Mouse (Mus musculus) ES-E14 (cell line): ENCODE measurements at regions not wholly inside any gene's neighbourhood (a gene's known extent, or its start where the extent isn't known, plus 50 kb on each side); places are given as distances from the start of the nearest gene placed in this dataset.

Source experiments
- CHD2 ChIP-seq: IDR thresholded peaks from 2 replicates; pipeline ENCODE4 v1.6.1; 2014; ENCODE audit warnings: mild to moderate bottlenecking, low read depth, low read length, inconsistent platforms
- HCFC1 ChIP-seq: IDR thresholded peaks from 2 replicates; pipeline ENCODE4 v1.6.1; 2012; ENCODE audit warnings: low read length, inconsistent platforms, borderline replicate concordance; ENCODE audit not compliant: insufficient read depth
- MAFK ChIP-seq: IDR thresholded peaks from 2 replicates; pipeline ENCODE4 v1.6.1; 2014; ENCODE audit warnings: mild to moderate bottlenecking, low read depth, low read length, inconsistent platforms; ENCODE audit not compliant: insufficient read depth
- ZC3H11A ChIP-seq: IDR thresholded peaks from 2 replicates; pipeline ENCODE4 v1.6.1; 2012; ENCODE audit warnings: low read depth, mild to moderate bottlenecking, inconsistent platforms, low read length, borderline replicate concordance
- ZNF384 ChIP-seq: IDR thresholded peaks from 2 replicates; pipeline ENCODE4 v1.6.1; 2012; ENCODE audit warnings: low read depth, low read length, inconsistent platforms

DNA sequence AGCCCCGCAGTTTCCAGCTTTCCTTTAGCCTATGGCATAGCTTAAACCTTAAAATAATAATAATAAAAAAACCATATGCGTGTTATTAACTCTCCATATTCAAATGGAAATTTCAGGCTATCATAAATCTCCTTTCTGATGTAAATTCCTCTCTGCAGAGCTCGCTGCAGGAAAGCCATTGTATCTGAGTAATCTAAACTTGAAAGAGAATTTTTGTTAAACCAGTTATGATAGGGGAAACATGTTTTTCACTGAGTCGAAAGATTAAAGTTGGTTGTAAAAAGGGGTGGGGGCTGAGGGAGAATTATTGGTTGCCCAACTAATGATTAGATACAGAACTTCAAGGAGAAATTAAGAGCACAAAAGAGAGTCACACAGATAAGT is 69.1 kb upstream of the Prep start:
- no peak for TF ChIP-seq HCFC1
- TF ChIP-seq ZC3H11A: no peak
- no peak for TF ChIP-seq ZNF384
- no peak for TF ChIP-seq MAFK
- TF ChIP-seq CHD2: no peak
